Mouse (Mus musculus) spleen, adult 2 months (tissue): ENCODE data around the gene Prrt3. TPM values are rescaled to one million over a fixed set of nuclear protein-coding genes. Genes with fewer than 3 reads are reported as not detected.
A peak's percentile ranks its signal among the peaks of the same experiment; 100 is the strongest.

Source experiments
- DNase-seq, 2 experiments: peaks; one replicate each; pipeline versions ENCODE4 v3.0.0 to v3.0.0-alpha.2; 2012 to 2021; ENCODE audit warnings: low spot score in 2 of 2, low read depth in 1 of 2
- H3K27ac ChIP-seq: fragments of 200-500 bp; 2 replicates; pipeline ENCODE4 v1.5.1; 2012; ENCODE audit warnings: low read length, inconsistent platforms; ENCODE audit not compliant: insufficient read depth
- H3K27me3 ChIP-seq: fragments of 200-500 bp; 2 replicates; pipeline ENCODE4 v1.6.1; 2012; ENCODE audit warnings: mild to moderate bottlenecking, moderate library complexity, low read length, inconsistent platforms; ENCODE audit not compliant: control insufficient read depth, insufficient read depth
- H3K36me3 ChIP-seq: fragments of 200-500 bp; 2 replicates; pipeline ENCODE4 v1.6.1; 2012; ENCODE audit warnings: mild to moderate bottlenecking, low read length, inconsistent platforms; ENCODE audit not compliant: control insufficient read depth, insufficient read depth
- H3K4me1 ChIP-seq: fragments of 200-500 bp; 2 replicates; pipeline ENCODE4 v1.6.1; 2011; ENCODE audit warnings: inconsistent platforms; ENCODE audit not compliant: control insufficient read depth, insufficient read depth, insufficient read length
- H3K4me3 ChIP-seq: fragments of 200-500 bp; 2 replicates; pipeline ENCODE4 v1.5.1; 2011; ENCODE audit warnings: mild to moderate bottlenecking, inconsistent platforms; ENCODE audit not compliant: insufficient read depth, insufficient read length; ENCODE audit errors: extremely low read depth
- CTCF ChIP-seq: fragments of 200-500 bp; IDR thresholded peaks from 2 replicates; pipeline ENCODE4 v1.5.1; 2011; ENCODE audit warnings: mild to moderate bottlenecking, inconsistent platforms; ENCODE audit not compliant: insufficient read depth, insufficient read length, insufficient replicate concordance; ENCODE audit errors: extremely low read depth
- POLR2A ChIP-seq: fragments of 200-500 bp; IDR thresholded peaks from 2 replicates; pipeline ENCODE4 v1.6.1; 2011; ENCODE audit warnings: low read depth, low read length, inconsistent platforms
- WGBS: fragments of 180-500 bp; shearing (Covaris S2); methylation state at CpG from one replicate; pipeline ENCODE4 v1.1.7; 2018; 5-methylcytosine and 5-hydroxymethylcytosine counted together
- polyA plus RNA-seq: library from polyadenylated mRNA; depleted of rRNA; stranded (reverse); fragments of >200 nt; gene quantifications from 2 replicates; pipeline ENCODE4 v1.2.3, GENCODE M21; 2012

Gene Prrt3
- polyA plus RNA-seq, 1 experiment = 0.04 TPM

GRCm38 (mm10) chr6:113469021-113469420 is 32.7 kb downstream of the Prrt3 start:
- Histone ChIP-seq H3K4me3 (peak overlapping the region; percentile 44), H3K4me1 (peaks cover 4% of the 10 kb centered on the region; the same call in 1 of the 2 replicates), H3K36me3 (no peaks in the 10 kb centered on the region), H3K27me3 (no peaks in the 10 kb centered on the region), H3K27ac (no peak overlapping the region)
- peak; percentile 66; the same call in 1 of the 2 replicates for TF ChIP-seq CTCF
- no peak for TF ChIP-seq POLR2A
- peak; percentile 59 to 66 for DNase-seq
- 9% methylated on average over 9 of the region's 9 CpGs for WGBS

- WGBS = 65% methylated on average over 3 of the region's 3 CpGs
- DNase-seq = no peak
- Histone ChIP-seq H3K4me1 (peaks cover 4% of the 10 kb centered on the region; the same call in 1 of the 2 replicates), H3K27me3 (no peaks in the 10 kb centered on the region), H3K27ac (no peak overlapping the region), H3K4me3 (no peak overlapping the region), H3K36me3 (no peaks in the 10 kb centered on the region)
- TF ChIP-seq CTCF = no peak
- no peak for TF ChIP-seq POLR2A
These were observed 33.2 kb downstream of the Prrt3 start for GRCm38 (mm10) chr6:113468512-113468911.

- Histone ChIP-seq H3K27me3 (no peaks in the 10 kb centered on the region), H3K4me3 (no peak overlapping the region), H3K27ac (no peak overlapping the region), H3K4me1 (peaks cover 4% of the 10 kb centered on the region; the same call in 1 of the 2 replicates), H3K36me3 (no peaks in the 10 kb centered on the region)
- TF ChIP-seq POLR2A = no peak
- TF ChIP-seq CTCF = no peak
- no peak for DNase-seq
- WGBS = 82% methylated on average over 5 of the region's 5 CpGs
These were observed 36.1 kb downstream of the Prrt3 start for GRCm38 (mm10) chr6:113465602-113466001.

GRCm38 (mm10) chr6:113464040-113464439 is 37.7 kb downstream of the Prrt3 start:
- Histone ChIP-seq H3K4me3 (no peak overlapping the region), H3K27ac (no peak overlapping the region), H3K4me1 (no peaks in the 10 kb centered on the region), H3K36me3 (no peaks in the 10 kb centered on the region), H3K27me3 (no peaks in the 10 kb centered on the region)
- TF ChIP-seq CTCF (no peak), POLR2A (no peak)
- 83% methylated on average over 7 of the region's 7 CpGs for WGBS
- no peak for DNase-seq

GRCm38 (mm10) chr6:113458635-113459034 is 43.1 kb downstream of the Prrt3 start:
- peaks cover 3% of the 10 kb centered on the region; the same call in 1 of the 2 replicates for H3K4me1 ChIP-seq
- TF ChIP-seq POLR2A (no peak), CTCF (no peak)
- no peaks in the 10 kb centered on the region for H3K36me3 ChIP-seq
- H3K4me3 ChIP-seq = no peak overlapping the region
- H3K27me3 ChIP-seq = no peaks in the 10 kb centered on the region
- no peak overlapping the region for H3K27ac ChIP-seq
- WGBS = 56% methylated on average over 10 of the region's 10 CpGs
- no peak for DNase-seq

- no peak within 1 kb of the TSS for H3K4me3 ChIP-seq
- no peaks in the 10 kb centered on the region for H3K27me3 ChIP-seq
- TF ChIP-seq POLR2A (no peak), CTCF (no peak)
- H3K27ac ChIP-seq = no peak within 1 kb of the TSS
- DNase-seq = no peak
- peaks cover 3% of the 10 kb centered on the region; the same call in 1 of the 2 replicates for H3K4me1 ChIP-seq
- WGBS = 9% methylated on average over 10 of the region's 10 CpGs
- no peaks in the 10 kb centered on the region for H3K36me3 ChIP-seq
These were observed 43.7 kb downstream of the Prrt3 start, which contains the start of gene Il17re for GRCm38 (mm10) chr6:113457952-113458534. Gene Il17re (plus strand): TSS chr6:113458484.

- no peak for TF ChIP-seq CTCF
- no peak for TF ChIP-seq POLR2A
- 22% methylated on average over 5 of the region's 5 CpGs for WGBS
- Histone ChIP-seq H3K27me3 (no peaks in the 10 kb centered on the region), H3K4me3 (no peak overlapping the region), H3K36me3 (no peaks in the 10 kb centered on the region), H3K27ac (no peak overlapping the region), H3K4me1 (peaks cover 3% of the 10 kb centered on the region; the same call in 1 of the 2 replicates)
- DNase-seq = no peak
These were observed 46.7 kb downstream of the Prrt3 start for GRCm38 (mm10) chr6:113455007-113455406.
